Mouse (Mus musculus) liver, embryonic 12.5 days (tissue): ENCODE measurements at regions not wholly inside any gene's neighbourhood (a gene's known extent, or its start where the extent isn't known, plus 50 kb on each side); places are given as distances from the start of the nearest gene placed in this dataset.
A peak's percentile ranks its signal among the peaks of the same experiment; 100 is the strongest.

Experiments used
- ATAC-seq: fragments of 200-750 bp; cut with Nextera tagmentation; 2 replicates; pipeline ENCODE4 v1.8.0; 2017; ENCODE audit warnings: moderate number of reproducible peaks, mild to moderate bottlenecking, moderate library complexity
- H3K27ac ChIP-seq: fragments of 300-500 bp; sonication (generic); 2 replicates; pipeline ENCODE4 v1.5.1; 2016; ENCODE audit warnings: mild to moderate bottlenecking
- H3K27me3 ChIP-seq: fragments of 300-500 bp; sonication (generic); replicated peaks from 2 replicates; pipeline ENCODE4 v1.6.1; 2016; ENCODE audit warnings: mild to moderate bottlenecking, moderate library complexity
- H3K36me3 ChIP-seq: fragments of 300-500 bp; sonication (generic); 2 replicates; pipeline ENCODE4 v1.6.1; 2016; ENCODE audit warnings: mild to moderate bottlenecking, moderate library complexity
- H3K4me1 ChIP-seq: fragments of 300-500 bp; sonication (generic); 2 replicates; pipeline ENCODE4 v1.6.1; 2016
- H3K4me2 ChIP-seq: fragments of 300-500 bp; sonication (generic); 2 replicates; pipeline ENCODE4 v1.6.1; 2016; ENCODE audit warnings: mild to moderate bottlenecking, moderate library complexity
- H3K4me3 ChIP-seq: fragments of 300-500 bp; sonication (generic); 2 replicates; pipeline ENCODE4 v1.5.1; 2016; ENCODE audit warnings: mild to moderate bottlenecking, moderate library complexity
- H3K9ac ChIP-seq: fragments of 300-500 bp; sonication (generic); 2 replicates; pipeline ENCODE4 v1.6.1; 2016; ENCODE audit warnings: mild to moderate bottlenecking, moderate library complexity
- H3K9me3 ChIP-seq: fragments of 300-500 bp; sonication (generic); replicated peaks from 2 replicates; pipeline ENCODE4 v1.6.1; 2016; ENCODE audit warnings: mild to moderate bottlenecking, moderate library complexity
- WGBS: fragments of 180-500 bp; shearing (Covaris S2); methylation state at CpG from one replicate; pipeline ENCODE4 v1.1.7; 2016; ENCODE audit not compliant: insufficient replicate concordance; 5-methylcytosine and 5-hydroxymethylcytosine counted together

DNA sequence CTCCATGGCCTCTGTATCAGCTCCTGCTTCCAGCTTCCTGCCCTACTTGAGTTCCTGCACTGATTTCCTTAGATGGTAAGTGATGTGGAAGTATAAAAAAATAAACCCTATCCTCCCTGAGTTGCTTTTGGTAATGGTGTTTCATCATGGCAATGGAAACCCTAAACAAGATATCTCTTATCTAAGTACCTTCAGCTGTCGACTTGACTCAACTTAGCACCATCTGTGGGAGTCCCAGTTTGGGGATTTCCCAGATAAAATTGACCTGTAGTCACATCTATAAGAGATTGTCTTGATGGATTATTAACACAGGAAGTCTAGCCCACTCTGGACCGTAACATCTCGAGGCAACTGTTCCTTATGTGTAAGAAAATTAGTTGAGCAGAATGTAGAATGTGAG, 570.2 kb upstream of the Gm10306 start:
- 40% methylated on average over 3 of the region's 3 CpGs for WGBS
- no peaks in the 10 kb centered on the region for H3K27me3 ChIP-seq

DNA sequence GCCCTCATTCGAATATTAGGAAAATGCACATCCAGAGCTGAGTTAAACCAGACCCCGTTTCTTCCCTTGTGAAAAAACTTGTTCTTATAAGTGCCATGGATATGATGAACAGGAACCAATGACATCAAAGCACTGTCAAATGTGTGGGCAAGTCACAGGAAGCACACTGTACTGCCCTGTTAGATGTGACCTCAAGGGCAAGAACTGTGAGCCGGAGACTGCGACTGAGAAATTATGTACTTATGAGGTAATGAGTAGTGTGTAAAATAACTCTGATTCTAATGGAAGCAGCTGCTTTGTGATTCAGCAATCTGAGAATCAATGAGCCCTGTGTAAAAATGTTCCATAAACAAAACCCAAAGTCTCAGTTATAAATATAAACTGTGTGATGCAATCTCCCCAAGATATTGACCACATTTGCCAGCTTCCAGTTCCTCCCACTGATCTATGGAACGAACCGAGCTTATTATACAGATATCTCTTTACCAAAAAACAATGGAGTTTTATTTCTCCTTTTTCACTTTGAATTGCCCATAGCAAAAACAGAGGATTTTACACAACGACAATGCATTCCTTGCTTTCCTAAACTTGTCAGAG, 566.0 kb upstream of the Gm10306 start:
- no peak for ATAC-seq
- H3K4me1 ChIP-seq: no peaks in the 10 kb centered on the region
- no peak overlapping the region for H3K9ac ChIP-seq
- no peak overlapping the region for H3K4me2 ChIP-seq
- no peak overlapping the region for H3K4me3 ChIP-seq
- H3K27me3 ChIP-seq: no peaks in the 10 kb centered on the region
- no peaks in the 10 kb centered on the region for H3K36me3 ChIP-seq
- no peak overlapping the region for H3K27ac ChIP-seq
- H3K9me3 ChIP-seq: no peaks in the 10 kb centered on the region
- WGBS: 65% methylated on average over 7 of the region's 7 CpGs

More for the DNA sequence above, 570.2 kb upstream of the Gm10306 start:
- Histone ChIP-seq H3K27ac (no peak overlapping the region), H3K9ac (no peak overlapping the region), H3K36me3 (no peaks in the 10 kb centered on the region), H3K4me1 (no peaks in the 10 kb centered on the region), H3K4me3 (no peak overlapping the region), H3K9me3 (no peaks in the 10 kb centered on the region), H3K4me2 (no peak overlapping the region)
- no peak for ATAC-seq

DNA sequence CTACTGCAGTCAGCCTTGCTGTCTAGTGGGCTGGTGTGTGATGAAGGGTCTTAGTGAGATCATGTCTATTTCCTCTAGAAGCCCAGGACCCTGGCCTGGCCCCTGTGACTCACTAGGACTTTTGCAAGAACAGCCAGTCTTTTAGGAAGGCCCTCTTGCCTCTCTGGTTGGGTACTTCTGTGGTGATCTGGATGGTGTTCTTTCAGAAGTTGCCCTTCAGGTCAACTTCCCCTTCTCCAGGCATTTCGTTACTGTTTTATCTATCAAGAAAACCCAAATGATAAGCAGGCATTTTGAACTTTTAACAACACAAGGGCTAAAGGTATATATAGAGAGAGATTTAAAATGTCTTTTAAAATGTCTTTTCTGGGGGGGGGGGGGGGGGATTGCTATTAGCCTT, 550.5 kb upstream of the Gm10306 start:
- ATAC-seq: no peak

GRCm38 (mm10) chr4:94007088-94007768, 549.1 kb upstream of the Gm10306 start:
- Histone ChIP-seq H3K36me3 (no peaks in the 10 kb centered on the region), H3K4me1 (no peaks in the 10 kb centered on the region), H3K4me3 (no peak overlapping the region), H3K4me2 (no peak overlapping the region), H3K9ac (no peak overlapping the region), H3K9me3 (no peaks in the 10 kb centered on the region), H3K27me3 (no peaks in the 10 kb centered on the region), H3K27ac (no peak overlapping the region)
- 47% methylated on average over 8 of the region's 8 CpGs for WGBS
- ATAC-seq: peak; percentile 30; the same call in 1 of the 2 replicates

More for the DNA sequence above, 550.5 kb upstream of the Gm10306 start:
- Histone ChIP-seq H3K4me2 (no peak overlapping the region), H3K9ac (no peak overlapping the region), H3K4me1 (no peaks in the 10 kb centered on the region), H3K27me3 (no peaks in the 10 kb centered on the region), H3K36me3 (no peaks in the 10 kb centered on the region), H3K27ac (no peak overlapping the region), H3K9me3 (no peaks in the 10 kb centered on the region), H3K4me3 (no peak overlapping the region)
- 30% methylated on average over 1 of the region's 1 CpGs for WGBS

DNA sequence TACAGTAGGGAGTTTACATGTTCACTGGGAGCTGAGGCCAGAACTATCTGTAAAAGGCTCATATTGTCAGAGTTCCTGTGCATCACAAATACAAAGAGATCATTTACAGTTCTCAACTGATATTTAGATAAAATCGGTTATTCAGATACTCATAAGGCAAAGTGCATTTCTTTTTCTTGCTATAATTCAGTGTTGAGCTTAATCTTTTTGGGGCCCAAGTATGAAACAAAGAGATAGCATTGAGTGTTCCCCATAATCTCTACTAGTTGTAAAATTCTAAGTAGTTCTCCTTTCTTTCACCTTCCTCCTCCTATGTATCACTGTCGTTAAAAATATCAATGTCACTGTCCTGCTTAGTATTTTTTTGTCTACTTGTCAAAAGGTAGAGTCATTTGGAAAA, 540.6 kb upstream of the Gm10306 start:
- WGBS: 59% methylated on average over 2 of the region's 2 CpGs

DNA sequence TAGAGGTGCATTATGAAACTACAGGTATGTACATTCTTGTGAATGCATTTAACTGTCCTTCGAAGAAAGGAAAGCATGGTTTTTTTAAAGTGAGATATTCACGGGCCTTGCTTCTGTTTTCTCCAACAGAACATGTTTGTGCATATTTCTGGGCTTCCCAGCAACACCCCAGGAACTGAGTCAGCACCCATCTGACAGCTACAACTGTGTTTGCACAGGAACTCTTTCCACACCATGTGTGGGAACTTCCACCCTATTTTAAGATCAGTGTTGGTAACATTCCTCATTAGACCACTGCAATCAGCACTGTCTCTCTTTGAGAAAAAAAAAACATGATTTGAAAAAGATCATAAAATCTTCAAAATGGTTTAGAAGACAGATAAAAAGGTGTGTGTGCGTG, 538.6 kb upstream of the Gm10306 start:
- no peak overlapping the region for H3K27ac ChIP-seq
- 50% methylated on average over 3 of the region's 3 CpGs for WGBS
- ATAC-seq: no peak
- no peaks in the 10 kb centered on the region for H3K36me3 ChIP-seq
- H3K4me1 ChIP-seq: no peaks in the 10 kb centered on the region
- no peak overlapping the region for H3K9ac ChIP-seq
- no peaks in the 10 kb centered on the region for H3K9me3 ChIP-seq
- no peak overlapping the region for H3K4me3 ChIP-seq
- H3K4me2 ChIP-seq: no peak overlapping the region
- H3K27me3 ChIP-seq: no peaks in the 10 kb centered on the region

More for the DNA sequence above, 540.6 kb upstream of the Gm10306 start:
- Histone ChIP-seq H3K27me3 (no peaks in the 10 kb centered on the region), H3K27ac (no peak overlapping the region), H3K4me1 (no peaks in the 10 kb centered on the region), H3K9ac (no peak overlapping the region), H3K9me3 (no peaks in the 10 kb centered on the region), H3K4me2 (no peak overlapping the region), H3K4me3 (no peak overlapping the region), H3K36me3 (no peaks in the 10 kb centered on the region)
- ATAC-seq: no peak

GRCm38 (mm10) chr4:94049629-94050310, 506.6 kb upstream of the Gm10306 start:
- Histone ChIP-seq H3K27me3 (no peaks in the 10 kb centered on the region), H3K4me2 (no peak overlapping the region), H3K4me3 (no peak overlapping the region), H3K36me3 (no peaks in the 10 kb centered on the region), H3K9ac (no peak overlapping the region), H3K27ac (no peak overlapping the region), H3K4me1 (no peaks in the 10 kb centered on the region), H3K9me3 (no peaks in the 10 kb centered on the region)
- ATAC-seq: no peak
- WGBS: 61% methylated on average over 5 of the region's 5 CpGs

- H3K27me3 ChIP-seq: no peaks in the 10 kb centered on the region
- no peak overlapping the region for H3K27ac ChIP-seq
- no peaks in the 10 kb centered on the region for H3K36me3 ChIP-seq
- 53% methylated on average over 11 of the region's 11 CpGs for WGBS
- no peak for ATAC-seq
- no peak overlapping the region for H3K9ac ChIP-seq
- H3K4me3 ChIP-seq: no peak overlapping the region
- H3K4me1 ChIP-seq: no peaks in the 10 kb centered on the region
- H3K9me3 ChIP-seq: no peaks in the 10 kb centered on the region
- H3K4me2 ChIP-seq: no peak overlapping the region
These were observed 503.8 kb upstream of the Gm10306 start for GRCm38 (mm10) chr4:94052249-94053162.

DNA sequence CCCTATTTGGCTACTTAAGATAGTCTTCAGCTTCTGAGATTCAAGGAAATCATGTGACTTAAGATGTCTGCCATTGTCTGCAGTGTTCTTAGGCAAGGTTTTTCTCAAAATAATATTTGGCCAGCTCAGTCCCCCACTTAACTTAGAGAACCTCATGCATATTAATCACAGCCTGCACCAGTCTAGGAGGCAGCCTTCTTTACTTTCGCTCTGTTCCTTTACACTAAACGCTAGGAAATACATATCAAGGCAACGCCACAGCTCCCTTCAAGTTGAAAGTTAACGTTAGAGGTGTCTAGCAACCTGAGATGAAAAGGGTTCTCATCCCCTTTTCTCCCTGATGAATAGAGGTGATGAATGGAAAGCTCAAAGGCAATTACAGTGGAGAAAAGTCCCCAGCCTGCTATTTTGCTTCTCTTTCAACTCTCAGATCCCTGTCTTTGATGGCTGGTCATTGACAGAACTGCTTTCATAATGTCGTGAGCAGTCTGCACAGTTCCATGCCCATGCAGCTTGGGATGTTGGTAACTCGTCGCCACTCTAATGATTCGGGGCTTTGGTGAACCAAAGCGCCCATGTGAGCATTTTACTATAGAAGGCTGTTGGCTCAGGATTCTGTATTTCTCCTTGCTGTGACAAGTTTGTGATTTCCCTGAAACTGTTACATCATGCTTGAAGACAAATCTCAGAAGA, 483.0 kb upstream of the Gm10306 start:
- 62% methylated on average over 9 of the region's 9 CpGs for WGBS
- Histone ChIP-seq H3K27me3 (no peaks in the 10 kb centered on the region), H3K36me3 (no peaks in the 10 kb centered on the region), H3K4me2 (no peak overlapping the region), H3K9me3 (no peaks in the 10 kb centered on the region), H3K4me1 (no peaks in the 10 kb centered on the region), H3K27ac (no peak overlapping the region), H3K4me3 (no peak overlapping the region), H3K9ac (no peak overlapping the region)
- no peak for ATAC-seq

DNA sequence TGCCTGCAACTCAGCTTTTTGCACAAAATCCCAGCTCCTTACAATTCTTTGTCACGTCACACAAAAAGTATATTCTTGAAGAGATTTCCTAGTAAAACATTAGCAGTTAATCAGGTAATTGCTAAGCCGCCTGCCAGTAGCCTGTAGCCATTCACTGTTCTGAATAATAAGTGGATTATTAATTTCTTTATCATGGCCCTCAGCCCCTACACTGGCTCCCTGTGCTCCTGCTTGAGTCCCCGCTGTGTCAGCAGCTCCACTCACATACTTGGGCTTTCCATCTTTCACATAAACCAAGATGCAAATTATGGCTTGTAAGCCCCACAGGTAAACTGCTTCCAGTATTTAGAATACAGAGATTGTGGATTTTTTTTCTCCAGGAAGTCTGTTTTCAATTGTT, 473.5 kb upstream of the Gm10306 start:
- H3K4me3 ChIP-seq: no peak overlapping the region
- no peak overlapping the region for H3K27ac ChIP-seq
- no peaks in the 10 kb centered on the region for H3K36me3 ChIP-seq
- 68% methylated on average over 3 of the region's 3 CpGs for WGBS
- H3K9ac ChIP-seq: no peak overlapping the region
- no peaks in the 10 kb centered on the region for H3K4me1 ChIP-seq
- H3K27me3 ChIP-seq: no peaks in the 10 kb centered on the region
- H3K4me2 ChIP-seq: no peak overlapping the region
- H3K9me3 ChIP-seq: no peaks in the 10 kb centered on the region
- no peak for ATAC-seq

GRCm38 (mm10) chr4:94094379-94094778, 462.0 kb upstream of the Gm10306 start:
- Histone ChIP-seq H3K4me3 (no peak overlapping the region), H3K27ac (no peak overlapping the region), H3K4me2 (no peak overlapping the region), H3K9me3 (no peaks in the 10 kb centered on the region), H3K4me1 (no peaks in the 10 kb centered on the region), H3K9ac (no peak overlapping the region), H3K36me3 (no peaks in the 10 kb centered on the region), H3K27me3 (no peaks in the 10 kb centered on the region)
- no peak for ATAC-seq
- WGBS: 53% methylated on average over 5 of the region's 5 CpGs
